Mouse (Mus musculus) spleen, adult 2 months (tissue): Measurements from ENCODE around the gene Rln3.

Source experiments
- CTCF ChIP-seq: fragments of 200-500 bp; IDR thresholded peaks from 2 replicates; pipeline ENCODE4 v1.5.1; 2011; ENCODE audit warnings: mild to moderate bottlenecking, inconsistent platforms; ENCODE audit not compliant: insufficient read depth, insufficient read length, insufficient replicate concordance; ENCODE audit errors: extremely low read depth
- POLR2A ChIP-seq: fragments of 200-500 bp; IDR thresholded peaks from 2 replicates; pipeline ENCODE4 v1.6.1; 2011; ENCODE audit warnings: low read depth, low read length, inconsistent platforms

GRCm38 (mm10) chr8:84015833-84016232 lies 29.0 kb downstream of the Rln3 start:
- TF ChIP-seq POLR2A (no peak), CTCF (no peak)
